15 mouse cellular contexts compared by ENCODE assay signal in the genomic region with DNA sequence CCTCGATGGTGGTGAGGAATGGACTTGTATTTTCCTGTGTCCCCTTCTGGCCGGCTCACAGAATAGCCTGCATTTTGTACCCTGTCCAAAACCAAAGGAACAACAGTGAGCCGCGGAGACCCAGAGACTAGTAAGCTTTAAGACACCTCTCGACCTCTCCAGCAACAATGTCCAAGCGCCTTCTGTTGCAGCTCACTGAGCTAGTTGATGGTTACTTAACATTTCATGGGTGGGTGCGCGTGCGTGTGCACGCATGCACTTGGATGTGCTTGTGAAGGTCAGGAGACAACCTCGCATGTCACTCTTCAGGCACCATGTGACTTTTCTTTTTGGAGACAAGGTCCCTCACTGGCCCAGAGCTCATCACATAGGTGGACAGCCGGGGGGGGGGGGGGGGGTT. TPM values are rescaled to one million over a fixed set of nuclear protein-coding genes. Genes with fewer than 3 reads are reported as not detected.
A peak's percentile ranks its signal among the peaks of the same experiment; 100 is the strongest.
DNase-seq lines count a peak whose midpoint lies in the region; ATAC-seq lines count a peak whose summit lies in the region.
"Had no signal": no experiment of that assay in that cellular context is flagged by ENCODE, and none has a peak within 500 bp of the region (broad histone marks: within the 10 kb centered on the region; RNA-seq: fewer than 3 reads in every experiment).

No protein-coding gene starts in this region.

- H3K4me1 ChIP-seq in hindbrain, embryonic 13.5 days (replicated peaks), result peaks cover 24% of the 10 kb centered on the region

- no peak overlapping the region for H3K9ac ChIP-seq in hindbrain, embryonic 13.5 days
- H3K9ac ChIP-seq: liver, embryonic 12.5 days; midbrain, embryonic 13.5 days had no signal

- no peaks in the 10 kb centered on the region for H3K27me3 ChIP-seq in hindbrain, embryonic 13.5 days
- H3K27me3 ChIP-seq: liver, embryonic 12.5 days; midbrain, embryonic 13.5 days had no signal

- peak; percentile 18 for DNase-seq in cerebellum, adult 9-11 months
- no peak for DNase-seq in cerebellum, adult 8-10 months
- DNase-seq in layer of hippocampus, adult 11-12 months (ENCODE audit: low spot score), result peak; percentile 2
- DNase-seq in layer of hippocampus, postnatal 25 days (ENCODE audit: extremely low spot score in 1 of 2, low spot score in 1 of 2), result no peak
- DNase-seq in adrenal gland, adult 8-10 months, result peak; percentile 30
- peak; percentile 25 for DNase-seq in kidney, postnatal 10 days
- DNase-seq: embryo, embryonic 11 days; retina, postnatal 1 day had no signal

- H3K4me3 ChIP-seq in hindbrain, embryonic 13.5 days, result no peak overlapping the region
- H3K4me3 ChIP-seq: heart, embryonic 10.5 days; hindbrain, embryonic 10.5 days; liver, embryonic 12.5 days; midbrain, embryonic 13.5 days had no signal

- WGBS in hindbrain, embryonic 13.5 days, result 92% methylated on average over 12 of the region's 12 CpGs

- peaks cover 52% of the 10 kb centered on the region for H3K36me3 ChIP-seq in hindbrain, embryonic 13.5 days

- ATAC-seq in hindbrain, embryonic 13.5 days (ENCODE audit: low FRiP score), result no peak
- ATAC-seq: intestine, embryonic 16.5 days; liver, embryonic 12.5 days; lung, postnatal 0 days; midbrain, embryonic 13.5 days had no signal

- H3K9me3 ChIP-seq in hindbrain, embryonic 13.5 days, result no peaks in the 10 kb centered on the region
- H3K9me3 ChIP-seq: heart, embryonic 10.5 days; hindbrain, embryonic 10.5 days; liver, embryonic 12.5 days; midbrain, embryonic 13.5 days had no signal

- no peak overlapping the region for H3K4me2 ChIP-seq in hindbrain, embryonic 13.5 days
- H3K4me2 ChIP-seq: liver, embryonic 12.5 days; midbrain, embryonic 13.5 days had no signal

- no peak overlapping the region for H3K27ac ChIP-seq in hindbrain, embryonic 13.5 days
- H3K27ac ChIP-seq: heart, embryonic 10.5 days; hindbrain, embryonic 10.5 days; liver, embryonic 12.5 days; midbrain, embryonic 13.5 days had no signal

RNA-seq across cellular contexts. Expression of a gene that starts 47.0 kb away (rescaled TPM):
- total RNA-seq in layer of hippocampus, postnatal 25 days (2021), result 10 to 100 TPM; 45.5 to 53.0 TPM
- 100 to 1,000 TPM in 2 of 4 experiments, 10 to 100 TPM in 2; 85.7 to 181 (median 114) TPM for total RNA-seq in adrenal gland, adult 8-10 months (2022)
- 12.3 and 12.5 TPM in 2 replicates for polyA plus RNA-seq in hindbrain, embryonic 13.5 days (2015; fragmentation: Nextera tagmentation; extraction: Ambion mirVana)

Comparison
In these comparisons a context has a peak if more than half of its experiments do, and no peak if none do; other contexts are left out.
1. DNase-seq: peak in cerebellum, adult 9-11 months (single experiment), layer of hippocampus, adult 11-12 months (single experiment), adrenal gland, adult 8-10 months (single experiment) and kidney, postnatal 10 days (single experiment); none in cerebellum, adult 8-10 months (single experiment) and layer of hippocampus, postnatal 25 days (0 of 2).